ENCODE assay signal across 35 mouse cellular contexts in genomic region chr11:94238786-94239185, GRCm38 (mm10). TPM values are rescaled to one million over a fixed set of nuclear protein-coding genes. Genes with fewer than 3 reads are reported as not detected.
"Had no signal": no experiment of that assay in that cellular context is flagged by ENCODE, and none has a peak within 500 bp of the region (broad histone marks: within the 10 kb centered on the region; RNA-seq: fewer than 3 reads in every experiment).

No protein-coding gene starts in this region.

- H3K36me3 ChIP-seq: heart, embryonic 13.5 days; heart, embryonic 15.5 days; hindbrain, embryonic 15.5 days; kidney, embryonic 15.5 days; limb, embryonic 15.5 days; liver, embryonic 12.5 days had no signal

- ATAC-seq: hindbrain, postnatal 0 days; intestine, embryonic 16.5 days; liver, embryonic 12.5 days had no signal

- DNase-seq: gastrocnemius, postnatal 14 days; heart, adult 18-20 months; heart, postnatal 14 days; heart, postnatal 36 days; kidney, adult 11 months; kidney, adult 2 months; kidney, adult 9 months; kidney, postnatal 14 days; kidney, postnatal 36 days; layer of hippocampus, adult 9-11 months; layer of hippocampus, postnatal 36 days; left cerebral cortex, postnatal 4 days had no signal

- H3K27me3 ChIP-seq: hindbrain, embryonic 15.5 days; limb, embryonic 13.5 days; limb, embryonic 15.5 days had no signal

- H3K9me3 ChIP-seq: heart, embryonic 13.5 days; heart, embryonic 15.5 days; hindbrain, embryonic 15.5 days; kidney, embryonic 15.5 days; limb, embryonic 13.5 days; limb, embryonic 15.5 days; liver, embryonic 12.5 days had no signal

- H3K4me3 ChIP-seq: heart, embryonic 13.5 days; heart, embryonic 15.5 days; hindbrain, embryonic 15.5 days; kidney, embryonic 15.5 days; limb, embryonic 13.5 days; limb, embryonic 15.5 days; liver, embryonic 12.5 days had no signal

RNA-seq across cellular contexts. Expression of gene Gm21885, which starts 42.9 kb away (rescaled TPM):
- total RNA-seq: gastrocnemius, adult 18-20 months; gastrocnemius, adult 8-10 months; gastrocnemius, postnatal 14 days; gastrocnemius, postnatal 36 days; heart, postnatal 14 days; hindbrain, postnatal 0 days; layer of hippocampus, adult 18-20 months; layer of hippocampus, adult 8-10 months; layer of hippocampus, postnatal 14 days; layer of hippocampus, postnatal 36 days; left cerebral cortex, adult 18-20 months; left cerebral cortex, adult 8-10 months; left cerebral cortex, postnatal 10 days; left cerebral cortex, postnatal 25 days; left cerebral cortex, postnatal 4 days; liver, adult 2 months had no signal
- polyA plus RNA-seq: gonadal fat pad, adult 2 months; heart, embryonic 11.5 days; heart, embryonic 13.5 days; heart, embryonic 15.5 days; hindbrain, postnatal 0 days; kidney, adult 2 months; kidney, embryonic 15.5 days; liver, embryonic 12.5 days; liver, embryonic 14.5 days had no signal
